Mouse (Mus musculus) spleen, adult 18-20 months (tissue): ENCODE results near the gene Slit3.

Source experiments
- DNase-seq, 2 experiments: peaks; one replicate each; pipeline ENCODE4 v3.0.0; 2022; ENCODE audit warnings: mixed read lengths in 2 of 2

The Slit3 gene

DNA sequence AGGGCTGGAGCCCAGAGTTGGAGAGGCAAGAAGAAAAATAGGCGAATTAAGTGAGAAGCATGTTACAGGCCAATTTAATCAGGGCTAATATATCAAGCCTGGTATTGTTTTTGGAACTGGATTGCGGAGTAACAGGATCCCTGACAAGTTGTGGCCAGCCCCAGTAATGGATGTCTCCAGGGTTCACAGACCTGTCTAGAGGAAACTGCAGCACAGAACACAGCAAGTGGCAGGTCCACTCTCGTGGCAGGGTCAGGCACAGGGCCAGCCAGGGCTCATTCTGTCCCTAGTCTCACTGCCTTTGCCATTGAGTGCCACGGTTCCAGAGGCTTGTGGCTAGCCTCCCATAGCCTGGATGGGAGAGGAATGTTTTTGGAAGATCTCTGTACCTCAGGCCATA lies 187.0 kb downstream of the Slit3 start:
- DNase-seq = no peak

DNA sequence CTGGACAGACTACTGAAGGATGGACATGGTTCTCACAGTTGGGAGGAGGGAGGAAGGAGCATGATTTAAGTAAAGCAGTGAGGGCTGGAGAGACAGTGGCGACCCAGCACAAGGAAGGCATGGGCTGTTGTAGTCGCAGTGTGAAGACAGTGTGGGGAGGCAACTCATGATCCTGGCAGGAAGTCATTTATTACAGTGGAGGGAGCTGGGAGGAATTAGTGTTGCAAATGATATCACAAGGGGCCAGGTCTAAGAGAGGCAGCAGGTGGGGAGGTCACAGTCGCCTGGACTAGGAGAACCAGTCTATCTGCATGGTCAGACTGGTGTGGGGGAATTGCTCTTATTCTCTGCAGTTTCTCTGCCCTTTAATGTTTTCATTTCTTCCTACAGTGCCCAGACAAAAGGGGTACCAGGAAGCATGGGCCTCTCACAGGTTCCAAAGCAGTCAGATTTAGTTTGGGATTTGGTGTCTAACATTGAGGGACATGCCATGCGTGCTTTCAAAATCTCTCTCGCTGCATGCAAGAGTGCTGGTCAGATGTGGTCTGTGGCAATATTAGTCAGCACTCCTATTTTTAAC lies 194.5 kb downstream of the Slit3 start:
- DNase-seq = no peak

DNA sequence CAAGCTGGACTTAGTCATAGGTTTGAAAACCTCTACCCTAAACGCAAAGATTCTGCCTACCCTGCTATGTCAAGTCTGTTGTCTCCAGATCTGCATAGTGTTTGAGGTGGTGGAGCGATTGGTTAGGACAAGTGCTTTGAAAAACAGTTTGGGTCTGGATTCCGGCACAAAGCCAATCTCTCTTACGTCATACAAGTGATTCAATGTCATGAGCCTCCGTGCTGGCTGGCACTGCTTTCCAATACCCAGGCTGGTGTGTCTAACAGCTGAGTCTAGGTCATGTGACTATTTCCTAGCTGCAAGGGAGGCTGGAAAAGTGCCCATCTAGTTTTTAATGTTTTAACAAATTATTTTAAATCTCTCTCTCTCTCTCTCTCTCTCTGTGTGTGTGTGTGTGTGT lies 196.2 kb downstream of the Slit3 start:
- no peak for DNase-seq

DNA sequence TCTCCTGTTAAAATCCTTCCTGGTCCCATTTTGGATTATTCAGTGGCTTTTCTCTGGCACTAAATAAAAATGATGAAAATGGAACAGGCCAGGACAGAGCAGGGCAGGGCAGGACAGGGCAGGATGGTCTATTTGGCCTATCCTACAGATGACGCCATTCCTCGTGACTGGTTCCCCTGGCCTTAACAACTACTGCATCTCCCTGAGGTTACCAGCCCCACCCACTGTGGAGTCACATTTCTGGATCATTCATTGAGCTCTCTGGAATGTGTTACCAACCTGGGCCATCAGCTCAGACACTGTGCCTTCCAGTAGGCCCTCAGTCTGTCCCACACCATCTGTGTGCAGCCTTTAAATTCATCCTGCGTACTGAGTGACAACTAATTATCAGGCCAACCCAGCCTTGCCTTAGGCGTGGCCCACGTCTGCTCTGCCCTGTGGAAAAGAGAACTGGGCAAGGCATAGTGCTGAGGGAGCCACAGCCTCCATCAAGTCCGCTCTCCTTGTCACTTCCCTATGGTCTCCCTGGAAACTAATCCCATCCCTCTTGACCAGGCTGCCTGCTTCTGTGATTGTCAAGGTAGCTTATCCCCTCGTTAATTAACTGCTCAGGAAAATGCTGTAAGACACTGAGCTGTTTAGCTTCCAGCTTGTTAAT lies 196.9 kb downstream of the Slit3 start:
- DNase-seq = no peak

DNA sequence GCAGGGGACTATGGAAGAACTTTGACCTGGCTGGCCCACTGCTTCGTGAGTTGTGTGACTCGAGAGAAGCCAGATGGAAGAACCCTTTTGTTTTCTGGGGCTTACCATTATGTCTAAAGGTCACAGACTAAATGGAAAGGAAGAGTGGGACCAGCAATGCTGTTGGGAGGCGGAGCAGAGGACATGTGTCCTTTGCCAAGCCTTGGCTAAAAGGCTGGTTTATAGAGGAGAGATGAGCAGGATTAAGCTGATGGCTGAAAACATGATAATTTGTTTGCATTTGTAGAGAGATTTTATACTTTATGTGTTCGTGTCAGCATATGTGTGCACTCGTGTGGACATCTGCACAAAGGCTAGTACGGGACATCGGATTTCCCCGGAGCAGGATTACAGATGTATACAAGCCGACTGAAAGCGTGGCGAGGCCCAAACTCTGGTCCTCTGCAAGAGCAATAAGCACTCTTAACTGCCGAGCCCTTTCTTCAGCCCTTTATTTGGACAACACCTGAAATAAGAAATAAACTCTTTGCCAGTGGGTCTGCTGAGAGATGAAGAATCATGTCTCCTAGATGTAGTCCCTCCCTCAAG lies 197.5 kb downstream of the Slit3 start:
- no peak for DNase-seq

DNA sequence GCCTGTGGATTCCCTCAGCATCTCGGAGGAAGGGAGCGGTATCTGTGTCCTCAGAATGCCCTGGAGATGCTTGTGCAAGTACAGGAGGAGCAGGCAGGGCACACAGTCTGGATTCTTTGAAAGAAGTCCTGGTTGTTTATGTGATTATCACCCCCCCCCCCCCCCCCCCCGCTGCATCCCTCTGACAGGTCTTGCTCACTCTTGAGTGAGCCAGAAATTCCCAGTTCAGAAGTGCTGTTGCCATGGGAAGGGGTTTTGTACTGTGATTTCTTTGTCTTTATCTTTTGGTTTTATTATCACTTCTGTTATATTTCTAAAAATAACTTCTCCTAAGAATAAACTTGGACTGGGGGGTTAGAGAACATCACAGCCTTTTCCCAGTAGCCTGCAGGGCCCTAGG lies 199.5 kb downstream of the Slit3 start:
- no peak for DNase-seq

DNA sequence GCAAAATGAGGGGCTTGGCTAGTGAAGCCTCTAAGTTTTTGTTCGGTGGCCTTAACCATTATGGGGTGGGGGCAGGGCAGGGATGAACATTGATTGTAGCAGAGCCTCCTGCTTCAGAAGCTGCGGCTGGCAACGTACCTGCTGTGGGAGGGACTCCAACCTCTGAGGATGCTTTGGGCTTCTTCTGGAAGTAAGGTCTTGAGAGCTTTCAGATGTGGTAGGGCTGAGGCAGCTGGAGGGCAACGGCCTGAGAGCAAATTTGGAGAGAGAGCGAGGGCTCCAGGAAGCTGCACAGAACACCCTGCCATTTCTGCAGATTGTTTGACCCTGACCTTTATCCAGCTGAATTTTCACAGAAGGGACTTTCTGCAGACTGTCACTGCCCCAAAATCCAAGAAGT lies 203.4 kb downstream of the Slit3 start:
- DNase-seq = no peak

DNA sequence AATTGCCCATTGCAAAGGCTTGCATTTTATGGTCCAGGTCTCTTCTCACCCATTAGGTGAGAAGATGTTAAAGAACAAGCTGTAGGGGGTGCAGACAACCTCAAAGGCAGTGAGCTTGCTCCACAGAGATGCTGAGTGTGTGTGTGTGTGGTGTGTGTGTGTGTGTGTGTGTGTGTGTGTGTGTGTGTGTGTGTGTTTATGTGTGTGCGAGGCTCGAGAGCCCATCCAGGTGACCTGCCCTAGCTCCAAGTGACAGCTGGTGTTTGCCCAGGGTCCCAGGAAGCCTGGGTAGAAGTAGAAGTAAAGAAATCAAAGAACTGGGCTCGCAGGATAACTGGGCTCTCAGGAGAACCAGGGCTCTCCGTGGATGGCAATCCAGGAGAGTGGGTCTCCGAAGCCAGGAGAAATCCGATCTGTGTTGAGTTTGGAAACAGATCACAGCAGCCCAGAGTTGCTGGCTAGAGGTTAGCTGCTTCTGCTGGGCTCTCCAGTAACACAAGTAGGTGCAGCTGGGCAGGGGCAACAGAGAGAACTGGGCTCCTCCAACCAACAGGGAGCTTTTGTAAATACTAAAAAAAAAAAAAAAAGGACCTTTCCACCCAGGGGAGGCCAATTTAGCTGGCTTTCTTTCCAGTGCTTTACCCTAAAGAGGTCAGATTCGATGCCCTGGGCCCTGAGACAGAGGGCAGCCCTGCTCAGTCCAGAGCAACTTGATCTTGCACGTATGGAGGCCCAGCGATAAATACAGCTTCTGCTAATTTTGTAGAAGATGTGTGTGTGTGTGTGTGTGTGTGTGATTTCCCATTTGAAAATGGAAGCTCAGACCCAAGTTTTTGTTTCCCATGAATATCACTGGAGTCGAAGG lies 204.3 kb downstream of the Slit3 start:
- no peak for DNase-seq

DNA sequence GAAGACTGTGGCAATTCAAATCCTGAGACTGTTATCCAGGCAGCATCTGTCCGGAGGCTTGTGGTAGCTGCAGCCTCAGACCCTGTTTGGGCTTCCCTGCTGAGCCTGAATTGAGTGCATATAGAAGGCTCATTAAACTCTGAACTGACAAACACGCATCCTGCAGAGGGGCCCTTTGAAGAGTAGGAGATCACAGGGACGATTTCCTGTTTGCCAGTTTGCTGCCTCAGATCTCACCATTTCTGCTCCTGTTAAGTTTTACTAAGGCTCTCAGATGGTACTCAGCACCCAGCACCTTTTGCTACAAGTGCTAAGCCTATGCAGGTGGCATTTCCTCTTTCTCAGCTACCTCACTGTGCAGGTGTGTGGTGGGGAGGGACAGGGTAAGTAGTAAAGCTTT lies 205.3 kb downstream of the Slit3 start:
- no peak for DNase-seq

DNA sequence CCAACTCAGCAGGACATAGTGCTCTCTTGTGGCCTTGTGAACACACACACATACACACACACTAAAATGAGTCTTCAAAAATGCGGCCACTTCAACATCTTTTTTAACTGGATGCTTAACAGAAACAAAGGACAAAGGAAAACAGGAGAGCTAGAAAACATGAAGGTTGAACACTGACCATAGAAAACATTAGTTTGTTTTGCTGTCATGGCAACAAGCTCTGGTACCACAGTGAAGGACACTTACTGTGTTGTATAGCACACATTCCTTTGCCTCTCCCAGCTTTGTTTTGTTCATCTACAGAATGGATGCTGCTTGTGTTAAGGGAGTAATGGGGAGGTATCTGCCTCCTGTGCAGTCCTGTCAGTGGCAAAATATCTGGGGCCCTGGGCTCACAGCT lies 206.9 kb downstream of the Slit3 start:
- no peak for DNase-seq

DNA sequence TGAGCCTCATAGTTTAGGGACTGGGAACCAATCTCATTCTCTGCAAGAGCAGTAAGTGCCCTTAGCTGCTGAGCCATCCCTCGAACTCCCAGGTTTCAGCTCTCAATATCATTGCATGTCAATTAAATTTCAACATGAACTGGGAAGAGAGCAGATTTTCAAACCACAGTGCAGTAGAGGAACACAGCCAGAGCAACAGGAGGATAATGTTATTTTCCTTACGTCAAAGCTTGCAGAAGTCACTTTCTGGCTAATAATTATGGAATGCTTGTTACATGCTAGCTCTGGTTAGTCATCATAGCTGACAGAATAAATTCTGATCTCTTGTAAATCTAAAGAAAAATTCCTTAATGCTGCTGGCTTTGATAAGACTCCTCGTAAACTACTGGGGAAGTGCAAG lies 210.5 kb downstream of the Slit3 start:
- no peak for DNase-seq

DNA sequence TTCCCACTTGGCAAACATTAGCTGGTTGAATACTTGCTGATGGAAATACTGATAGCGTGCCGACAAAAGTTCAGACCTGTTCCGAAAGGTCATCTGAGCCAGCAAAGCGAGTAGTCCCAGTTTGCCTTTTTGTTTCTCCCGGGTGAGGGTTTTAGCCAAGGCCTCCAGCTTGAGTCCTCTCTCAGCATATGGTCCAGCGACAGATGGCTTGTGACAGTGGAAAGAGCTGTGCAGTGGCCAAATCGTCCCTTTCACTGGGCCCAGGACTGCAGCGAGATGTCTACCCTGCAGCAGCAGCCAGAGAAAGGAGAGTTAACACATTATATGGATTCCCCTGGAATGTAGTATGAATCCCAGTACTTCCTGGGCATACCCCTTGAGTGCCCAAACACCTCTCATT lies 215.5 kb downstream of the Slit3 start:
- no peak for DNase-seq

DNA sequence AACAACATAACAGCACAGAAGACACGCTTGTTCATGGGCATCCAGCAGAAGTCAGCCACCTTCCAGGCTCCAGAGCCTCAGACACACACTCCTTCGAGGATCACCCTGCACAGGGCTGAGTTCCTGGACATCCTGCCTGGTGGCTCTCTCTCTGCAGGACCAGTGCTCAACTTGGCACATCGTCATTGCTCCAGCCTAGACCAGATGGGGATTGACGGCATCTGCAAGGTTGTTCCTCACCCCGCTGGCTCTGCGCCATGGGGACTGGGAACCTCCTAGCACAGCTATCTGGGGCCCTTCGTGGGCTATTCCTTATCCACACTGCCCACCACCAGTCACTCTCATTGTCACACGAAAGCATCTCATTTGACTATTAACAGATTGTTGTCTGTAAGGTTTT lies 216.5 kb downstream of the Slit3 start:
- DNase-seq = no peak

DNA sequence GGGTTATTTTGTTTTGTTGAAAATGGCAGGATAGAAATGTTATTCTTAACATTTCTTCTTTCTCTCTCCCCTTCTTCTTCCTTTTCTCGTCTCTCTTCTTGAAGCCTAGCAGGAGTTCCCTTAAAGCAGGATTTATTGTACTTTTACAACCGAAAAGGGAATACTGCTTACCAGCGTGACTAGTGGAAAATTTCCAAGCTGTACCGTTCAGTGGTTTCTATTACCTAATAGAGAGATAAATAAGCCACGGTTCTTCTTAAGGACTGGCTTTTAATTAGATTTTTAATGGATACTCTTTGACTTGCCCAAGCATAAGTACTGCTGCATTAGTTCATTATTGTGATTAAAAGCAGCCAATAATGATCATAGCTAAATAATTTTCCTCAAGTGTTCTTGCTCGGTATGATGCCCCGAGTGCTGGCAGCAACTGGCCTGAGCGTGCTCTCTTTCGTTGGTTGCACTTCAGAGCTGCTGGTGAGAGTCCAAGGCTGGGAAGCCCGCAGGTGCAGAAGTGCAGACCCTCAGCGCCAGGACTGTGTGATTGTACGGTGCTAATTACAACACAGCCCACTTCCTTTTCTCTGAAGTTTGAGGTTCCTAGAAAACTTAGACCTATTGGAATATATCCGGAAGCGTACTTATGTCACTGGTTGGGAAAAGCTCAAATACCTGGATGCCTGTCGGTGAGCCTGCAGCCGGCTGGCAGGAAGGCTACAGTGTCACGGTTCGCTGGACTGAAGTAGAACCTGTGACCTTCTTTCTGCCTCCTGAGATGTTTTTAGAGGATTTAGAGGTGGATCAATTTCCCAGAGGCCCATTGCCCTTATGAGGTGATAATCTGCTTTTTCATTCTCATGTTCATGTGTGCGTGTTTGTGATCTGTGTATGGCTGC lies 217.1 kb downstream of the Slit3 start:
- DNase-seq = no peak

DNA sequence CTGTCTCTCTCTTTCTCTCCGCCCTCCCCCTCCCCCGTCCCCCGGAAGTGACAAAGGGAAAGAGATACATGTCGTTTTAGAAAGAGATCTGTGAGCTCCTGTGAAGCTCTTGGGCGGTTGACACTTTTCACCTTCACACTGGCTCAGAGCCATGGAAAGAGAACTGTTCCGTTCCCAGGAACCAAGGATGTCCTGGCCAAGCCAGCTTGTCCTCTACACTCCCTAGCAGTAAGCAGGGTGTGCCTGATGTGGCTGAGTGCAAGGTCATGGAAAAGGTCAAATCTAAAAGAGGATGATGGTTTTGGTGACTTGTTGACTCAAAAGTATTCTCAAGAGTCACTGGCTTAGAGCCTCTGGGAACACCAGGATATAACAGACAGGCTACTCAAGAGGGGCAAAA lies 219.7 kb downstream of the Slit3 start:
- no peak for DNase-seq

DNA sequence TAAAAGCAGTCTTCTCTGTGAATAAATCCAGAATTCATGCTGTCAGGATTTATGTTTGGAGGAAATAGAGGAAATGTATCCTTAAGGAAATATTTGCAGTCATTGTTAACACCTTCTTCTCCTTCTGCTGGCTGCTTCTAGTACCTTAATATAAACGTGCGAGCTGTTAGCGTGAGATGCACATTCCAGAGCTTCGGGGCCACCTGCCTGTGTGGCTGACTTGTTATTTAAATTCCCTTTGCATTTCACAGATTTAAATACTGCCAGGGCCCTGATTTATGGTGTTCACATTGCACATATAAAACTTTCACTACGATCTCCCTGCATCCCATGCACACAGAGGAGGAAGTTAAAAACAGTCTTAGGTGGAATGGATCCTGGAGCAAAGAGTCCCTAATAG lies 221.5 kb downstream of the Slit3 start:
- no peak for DNase-seq

DNA sequence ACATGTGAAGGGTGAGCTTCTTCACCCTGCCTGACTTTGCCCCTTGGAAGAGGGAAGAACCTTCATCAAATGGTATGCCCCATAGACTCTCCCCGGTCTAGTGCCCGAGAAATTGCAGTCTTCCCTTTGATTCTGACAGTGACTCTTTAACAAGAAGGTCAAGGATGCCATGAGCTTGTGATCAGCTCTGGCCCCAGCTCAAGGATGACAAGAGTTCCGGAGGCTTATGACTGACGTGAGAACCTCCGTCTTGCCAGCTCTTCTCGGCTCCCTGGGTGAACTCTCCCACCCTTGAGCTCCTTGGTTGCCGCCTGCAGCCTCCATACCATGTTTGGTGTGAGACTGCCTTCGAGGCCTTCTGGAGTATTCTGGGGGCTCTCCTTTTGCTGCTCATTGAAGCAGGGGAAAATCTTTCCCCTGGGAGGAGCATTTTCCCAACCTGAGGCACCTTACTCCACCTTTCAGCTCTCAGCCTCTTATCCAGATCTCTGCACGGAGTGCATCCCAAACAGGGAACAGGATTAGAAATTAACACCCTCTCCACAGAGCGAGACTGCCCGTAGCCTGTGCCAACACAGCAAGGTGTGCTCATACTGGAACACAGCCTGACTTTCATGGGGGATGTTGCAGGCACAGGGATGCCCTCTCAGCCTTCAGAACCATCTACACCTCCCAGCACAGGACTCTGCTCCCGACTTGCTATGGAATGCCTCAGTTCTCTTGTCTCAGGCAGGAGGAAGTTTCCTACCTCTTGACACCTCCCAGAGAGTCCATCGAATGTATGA lies 224.9 kb downstream of the Slit3 start:
- DNase-seq = no peak

DNA sequence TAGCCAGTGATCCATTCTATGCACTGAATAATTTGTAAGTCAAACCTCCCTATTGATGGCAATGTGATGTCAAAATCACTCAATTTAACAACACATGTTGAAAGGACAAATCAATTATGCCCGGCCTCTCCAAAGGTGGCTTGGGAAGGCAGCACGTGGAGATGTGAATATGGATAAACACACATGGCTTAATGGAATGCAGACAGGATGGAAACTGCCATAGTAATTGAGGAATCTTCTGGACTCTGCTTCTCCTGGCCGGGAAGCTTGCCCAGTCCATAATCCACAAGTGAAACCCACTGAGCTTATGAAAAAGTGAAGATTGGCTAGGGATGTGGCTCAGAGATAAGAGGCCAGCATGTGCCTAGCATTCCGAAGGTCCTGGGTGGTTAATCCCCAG lies 227.1 kb downstream of the Slit3 start:
- no peak for DNase-seq

DNA sequence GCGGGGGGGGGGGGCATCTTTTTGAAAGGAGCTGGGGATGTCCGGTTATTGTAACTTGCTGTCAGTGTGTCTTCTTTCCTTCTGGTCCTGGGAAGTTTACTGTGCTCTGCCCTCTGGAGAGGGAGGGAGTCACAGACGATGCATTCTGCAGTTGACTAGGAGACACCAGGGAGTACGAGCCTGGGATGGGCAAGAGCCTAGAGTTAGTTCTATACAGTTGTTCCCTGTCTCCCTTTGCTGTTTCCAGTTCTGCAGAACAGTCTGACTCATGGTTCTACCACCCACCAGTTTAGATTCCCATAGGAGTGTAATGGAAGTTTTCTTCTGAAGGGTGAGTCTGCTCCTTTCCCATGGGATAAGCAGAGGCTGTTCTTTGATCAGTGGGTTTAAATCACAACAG lies 229.9 kb downstream of the Slit3 start:
- DNase-seq = no peak

DNA sequence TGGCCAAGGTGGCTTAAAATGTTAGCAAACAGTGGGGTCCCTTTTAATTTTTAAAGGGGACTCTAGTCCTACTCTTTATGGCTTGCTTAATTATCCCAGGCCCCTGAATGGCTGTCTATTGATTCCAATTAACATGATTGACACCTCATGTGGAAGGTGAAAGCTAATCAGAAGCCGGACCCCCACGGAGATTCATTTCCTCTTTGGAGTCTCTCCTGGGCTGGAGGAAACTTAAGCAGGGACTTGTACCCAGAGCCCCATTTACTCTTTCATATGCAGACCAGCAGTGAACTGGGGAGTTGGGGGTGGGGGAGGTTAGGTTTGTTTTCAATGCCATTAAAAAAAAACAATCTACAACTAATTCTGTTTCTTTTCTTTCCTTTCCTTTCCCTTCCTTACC lies 230.4 kb downstream of the Slit3 start:
- DNase-seq = no peak

DNA sequence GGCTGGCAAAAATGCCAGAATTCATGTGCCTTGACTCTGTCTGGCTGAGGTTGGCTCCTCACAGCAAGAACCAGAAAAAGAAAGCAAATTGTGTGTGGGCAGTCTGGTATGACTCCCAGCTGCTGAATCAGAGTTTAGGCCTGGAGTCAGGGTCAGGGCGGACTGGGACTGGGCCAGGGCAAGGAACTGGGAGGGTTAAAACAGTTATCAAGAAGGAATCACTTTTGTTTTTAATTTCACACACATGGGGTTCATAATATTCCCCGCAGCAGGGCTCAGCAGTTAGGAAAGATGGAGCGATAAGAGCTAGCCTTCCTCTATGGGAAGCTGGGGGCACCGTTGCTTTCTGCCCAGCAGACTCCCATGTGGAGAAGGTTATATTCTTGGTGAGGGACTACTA lies 234.8 kb downstream of the Slit3 start:
- DNase-seq = no peak

DNA sequence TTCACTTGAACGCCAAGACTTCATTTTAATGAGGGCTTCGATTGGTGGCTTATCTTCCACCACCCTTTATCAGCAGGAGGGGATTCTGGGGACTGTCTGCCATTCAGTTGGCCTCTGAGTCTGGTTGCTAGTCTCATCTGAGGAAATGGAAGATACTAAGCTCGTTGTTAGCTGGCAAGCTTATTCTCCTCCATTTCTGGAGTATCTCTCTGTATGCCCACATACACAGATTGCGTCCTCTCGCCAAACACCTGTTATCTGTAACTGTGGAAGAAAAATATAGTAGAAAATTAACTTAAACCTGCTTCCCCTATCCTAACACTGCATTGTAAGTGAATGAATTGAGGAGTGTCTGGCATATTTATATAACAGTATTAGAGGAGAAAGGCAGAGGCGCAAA lies 240.0 kb downstream of the Slit3 start:
- DNase-seq = no peak
